8 mouse cellular contexts compared by ENCODE assay signal in the genomic region with DNA sequence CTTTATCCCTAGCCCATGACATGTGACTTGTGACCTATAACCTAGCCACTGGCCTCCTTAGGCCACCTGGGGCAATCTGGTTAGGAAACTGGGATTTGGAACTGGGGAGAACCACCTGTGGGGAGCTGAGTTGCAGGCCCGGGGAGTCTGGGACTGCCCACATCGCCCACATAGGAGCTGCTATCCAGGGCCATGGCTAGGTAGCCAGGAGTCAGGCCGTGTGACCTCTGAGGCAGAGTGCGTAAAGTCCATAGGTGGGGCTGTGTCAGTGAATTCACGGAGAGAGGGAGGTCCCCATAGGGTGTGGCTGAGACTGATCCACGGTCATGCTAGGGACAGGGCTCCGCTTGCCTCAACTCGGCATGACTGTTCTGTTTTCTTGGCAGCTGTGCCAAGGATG.
DNase-seq lines count a peak whose midpoint lies in the region; ATAC-seq and TF ChIP-seq lines count a peak whose summit lies in the region.

No protein-coding gene starts in this region.

- no peak for TF ChIP-seq CTCF in C2C12 (IDR thresholded peaks at IDR 0.05; ENCODE audit: control insufficient read depth, insufficient read depth, insufficient read length)
- TF ChIP-seq CTCF in forebrain, postnatal 0 days (IDR thresholded peaks at IDR 0.05; ENCODE audit: low read depth), result no peak

- H3K9me3 ChIP-seq in hindbrain, embryonic 16.5 days (ENCODE audit: control insufficient read depth, low read length), result no peaks in the 10 kb centered on the region; the same call in 1 of the 2 replicates
- no peaks in the 10 kb centered on the region for H3K9me3 ChIP-seq in hindbrain, embryonic 14.5 days (ENCODE audit: control insufficient read depth, low read length)
- H3K9me3 ChIP-seq in limb, embryonic 13.5 days, result no peaks in the 10 kb centered on the region
- H3K9me3 ChIP-seq in forebrain, postnatal 0 days (ENCODE audit: low read length), result no peaks in the 10 kb centered on the region

- no peak overlapping the region for H3K9ac ChIP-seq in hindbrain, embryonic 16.5 days (ENCODE audit: low read depth, low read length)
- H3K9ac ChIP-seq in hindbrain, embryonic 14.5 days, result no peak overlapping the region
- H3K9ac ChIP-seq in limb, embryonic 13.5 days, result no peak overlapping the region; the same call in 1 of the 2 replicates
- H3K9ac ChIP-seq in forebrain, postnatal 0 days, result no peak overlapping the region

- no peak overlapping the region for H3K27ac ChIP-seq in hindbrain, embryonic 16.5 days (ENCODE audit: low read depth, low read length)
- no peak overlapping the region for H3K27ac ChIP-seq in hindbrain, embryonic 14.5 days
- H3K27ac ChIP-seq in limb, embryonic 13.5 days, result 0 out of 2 replicates have a peak overlapping the region, but pooled peaks have one; percentile 10
- H3K27ac ChIP-seq in forebrain, postnatal 0 days (ENCODE audit: low read depth, low read length), result no peak overlapping the region

- peaks cover 10% of the 10 kb centered on the region for H3K4me1 ChIP-seq in hindbrain, embryonic 16.5 days (ENCODE audit: control insufficient read depth, insufficient read depth, low read depth, low read length)
- H3K4me1 ChIP-seq in hindbrain, embryonic 14.5 days (replicated peaks; ENCODE audit: control insufficient read depth, insufficient read depth, low read length), result 0 out of 2 replicates have a peak, but pooled peaks cover 10% of the 10 kb centered on the region
- H3K4me1 ChIP-seq in limb, embryonic 13.5 days, result peaks cover 77% of the 10 kb centered on the region
- H3K4me1 ChIP-seq in forebrain, postnatal 0 days (ENCODE audit: insufficient read depth), result 0 out of 2 replicates have a peak, but pooled peaks cover 7% of the 10 kb centered on the region

- H3K27me3 ChIP-seq in hindbrain, embryonic 16.5 days (replicated peaks; ENCODE audit: control insufficient read depth, insufficient read depth, low read length), result no peaks in the 10 kb centered on the region
- no peaks in the 10 kb centered on the region for H3K27me3 ChIP-seq in hindbrain, embryonic 14.5 days (ENCODE audit: control insufficient read depth, insufficient read depth, low read length)
- H3K27me3 ChIP-seq in C2C12 (ENCODE audit: control insufficient read depth, insufficient read depth, insufficient read length), result no peaks in the 10 kb centered on the region
- H3K27me3 ChIP-seq in limb, embryonic 13.5 days, result no peaks in the 10 kb centered on the region
- no peaks in the 10 kb centered on the region for H3K27me3 ChIP-seq in forebrain, postnatal 0 days (ENCODE audit: insufficient read depth, low read length)

- no peak overlapping the region for H3K4me3 ChIP-seq in hindbrain, embryonic 16.5 days (ENCODE audit: low read length)
- no peak overlapping the region for H3K4me3 ChIP-seq in hindbrain, embryonic 14.5 days (replicated peaks; ENCODE audit: low read length)
- H3K4me3 ChIP-seq in C2C12 (ENCODE audit: insufficient read depth, poor library complexity, severe bottlenecking), result no peak overlapping the region
- no peak overlapping the region for H3K4me3 ChIP-seq in limb, embryonic 13.5 days
- H3K4me3 ChIP-seq in forebrain, postnatal 0 days (ENCODE audit: low read depth, low read length), result no peak overlapping the region

- H3K79me3 ChIP-seq in C2C12 (ENCODE audit: low read depth), result no peaks in the 10 kb centered on the region

- ATAC-seq in hindbrain, embryonic 16.5 days, result peak; percentile 29; the same call in 1 of the 2 replicates
- no peak for ATAC-seq in hindbrain, embryonic 14.5 days (ENCODE audit: low FRiP score)
- ATAC-seq in limb, embryonic 13.5 days (ENCODE audit: low FRiP score, low read depth), result no peak
- ATAC-seq in forebrain, postnatal 0 days, result no peak; the same call in 1 of the 2 replicates
- ATAC-seq in frontal cortex, adult (ENCODE audit: low TSS enrichment), result no peak

- peak; percentile 9 for DNase-seq in cerebellum, adult 9-10 months
- no peak for DNase-seq in cerebellum, postnatal 25 days
- no peak for DNase-seq in hindbrain, embryonic 14.5 days (ENCODE audit: low spot score)
- DNase-seq in forebrain, postnatal 0 days, result no peak

- peak overlapping the region; percentile 19 for H3ac ChIP-seq in C2C12 (ENCODE audit: control insufficient read depth, insufficient read length, low read depth)

- H3K36me3 ChIP-seq in hindbrain, embryonic 16.5 days (ENCODE audit: control insufficient read depth, insufficient read depth, low read length), result no peaks in the 10 kb centered on the region
- no peaks in the 10 kb centered on the region for H3K36me3 ChIP-seq in hindbrain, embryonic 14.5 days (replicated peaks; ENCODE audit: control insufficient read depth, insufficient read depth)
- H3K36me3 ChIP-seq in C2C12 (ENCODE audit: control insufficient read depth, insufficient read depth), result no peaks in the 10 kb centered on the region
- no peaks in the 10 kb centered on the region for H3K36me3 ChIP-seq in limb, embryonic 13.5 days
- H3K36me3 ChIP-seq in forebrain, postnatal 0 days (ENCODE audit: insufficient read depth), result no peaks in the 10 kb centered on the region

- no peak overlapping the region for H3K4me2 ChIP-seq in hindbrain, embryonic 16.5 days (ENCODE audit: low read length)
- no peak overlapping the region for H3K4me2 ChIP-seq in hindbrain, embryonic 14.5 days (replicated peaks)
- no peak overlapping the region for H3K4me2 ChIP-seq in limb, embryonic 13.5 days (replicated peaks)
- H3K4me2 ChIP-seq in forebrain, postnatal 0 days (ENCODE audit: low read depth), result no peak overlapping the region

- H3K79me2 ChIP-seq in C2C12 (ENCODE audit: control insufficient read depth, insufficient read depth), result no peaks in the 10 kb centered on the region

- whole genome bisulfite sequencing in hindbrain, embryonic 16.5 days, result 74% methylated on average over 8 of the region's 8 CpGs
- 78% methylated on average over 8 of the region's 8 CpGs for WGBS in hindbrain, embryonic 14.5 days
- WGBS in limb, embryonic 13.5 days, result 61% methylated on average over 8 of the region's 8 CpGs
- 71% methylated on average over 8 of the region's 8 CpGs for WGBS in forebrain, postnatal 0 days

TF ChIP-seq in C2C12, 6 proteins besides CTCF, POLR2A, EP300 and RAD21:
- TF ChIP-seq USF1 (IDR thresholded peaks at IDR 0.05; ENCODE audit: low read depth), result no peak
- TF ChIP-seq MYOG (IDR thresholded peaks at IDR 0.05; ENCODE audit: control insufficient read depth, extremely low read depth, insufficient read length), result no peak
- TF ChIP-seq MYOD1 (IDR thresholded peaks at IDR 0.05; ENCODE audit: control insufficient read depth, insufficient read length, low read depth), result no peak
- TF ChIP-seq MAX (IDR thresholded peaks at IDR 0.05), result no peak
- no peak for TF ChIP-seq FOSL1 (IDR thresholded peaks at IDR 0.05; ENCODE audit: insufficient read depth, low read length, poor library complexity, severe bottlenecking)
- TF ChIP-seq CEBPB (IDR thresholded peaks at IDR 0.05; ENCODE audit: low read depth), result no peak
TF ChIP-seq in C2C12: peak in this region for 0.
